ENCODE assay signal across 27 mouse cellular contexts in genomic region chr2:120124946-120125345, GRCm38 (mm10). TPM values are rescaled to one million over a fixed set of nuclear protein-coding genes. Genes with fewer than 3 reads are reported as not detected.
DNase-seq lines count a peak whose midpoint lies in the region; ATAC-seq and TF ChIP-seq lines count a peak whose summit lies in the region.
"Had no signal": no experiment of that assay in that cellular context is flagged by ENCODE, and none has a peak within 500 bp of the region (broad histone marks: within the 10 kb centered on the region; RNA-seq: fewer than 3 reads in every experiment).

No protein-coding gene starts in this region.

- H3K27me3 ChIP-seq in heart, adult 2 months (ENCODE audit: control insufficient read depth, insufficient read depth, low read length), result no peaks in the 10 kb centered on the region
- H3K27me3 ChIP-seq in kidney, postnatal 0 days (ENCODE audit: insufficient read depth, low read length), result no peaks in the 10 kb centered on the region
- no peaks in the 10 kb centered on the region for H3K27me3 ChIP-seq in kidney, embryonic 16.5 days (ENCODE audit: insufficient read depth, low read length)
- no peaks in the 10 kb centered on the region for H3K27me3 ChIP-seq in C2C12 (ENCODE audit: control insufficient read depth, insufficient read depth, insufficient read length)
- H3K27me3 ChIP-seq: CH12.LX; forebrain, embryonic 13.5 days; hindbrain, embryonic 15.5 days; limb, embryonic 12.5 days; neural tube, embryonic 13.5 days had no signal

- peaks cover 62% of the 10 kb centered on the region for H3K36me3 ChIP-seq in heart, adult 2 months (ENCODE audit: control insufficient read depth, insufficient read depth, low read length)
- H3K36me3 ChIP-seq in kidney, postnatal 0 days (ENCODE audit: insufficient read depth, low read length), result no peaks in the 10 kb centered on the region
- no peaks in the 10 kb centered on the region for H3K36me3 ChIP-seq in kidney, embryonic 16.5 days (ENCODE audit: insufficient read depth, low read length)
- peaks cover 36% of the 10 kb centered on the region for H3K36me3 ChIP-seq in C2C12 (ENCODE audit: control insufficient read depth, insufficient read depth)
- peaks cover 59% of the 10 kb centered on the region for H3K36me3 ChIP-seq in macrophage (ENCODE audit: inconsistent target)
- H3K36me3 ChIP-seq: hindbrain, embryonic 10.5 days; hindbrain, embryonic 15.5 days; limb, embryonic 12.5 days; neural tube, embryonic 13.5 days had no signal

- no peak for TF ChIP-seq EP300 in heart, adult 2 months (IDR thresholded peaks at IDR 0.05; ENCODE audit: insufficient read depth, low read depth, low read length)

- peak overlapping the region; percentile 88 for H3K27ac ChIP-seq in heart, adult 2 months
- no peak overlapping the region for H3K27ac ChIP-seq in kidney, postnatal 0 days
- H3K27ac ChIP-seq in kidney, embryonic 16.5 days (ENCODE audit: low read length), result no peak overlapping the region
- H3K27ac ChIP-seq in macrophage, result peak overlapping the region; percentile 37
- H3K27ac ChIP-seq: forebrain, embryonic 13.5 days; hindbrain, embryonic 10.5 days; hindbrain, embryonic 15.5 days; midbrain, embryonic 10.5 days; neural tube, embryonic 13.5 days had no signal

- peaks cover 19% of the 10 kb centered on the region for H3K79me3 ChIP-seq in C2C12 (ENCODE audit: low read depth)

- H3ac ChIP-seq in C2C12 (ENCODE audit: control insufficient read depth, insufficient read length, low read depth), result no peak overlapping the region

- no peaks in the 10 kb centered on the region; the same call in 1 of the 2 replicates for H3K79me2 ChIP-seq in heart, adult 2 months (replicated peaks; ENCODE audit: control insufficient read depth, insufficient read depth, low read length)
- H3K79me2 ChIP-seq in C2C12 (ENCODE audit: control insufficient read depth, insufficient read depth) (peaks cover 48% of the 10 kb centered on the region), macrophage (ENCODE audit: inconsistent target) (peaks cover 100% of the 10 kb centered on the region)

- H3K4me1 ChIP-seq in heart, adult 2 months (ENCODE audit: control insufficient read depth, insufficient read depth, low read length), result peaks cover 33% of the 10 kb centered on the region
- H3K4me1 ChIP-seq in kidney, postnatal 0 days (replicated peaks; ENCODE audit: insufficient read depth, low read length), result peaks cover 21% of the 10 kb centered on the region
- H3K4me1 ChIP-seq in kidney, embryonic 16.5 days (ENCODE audit: insufficient read depth, low read length), result peaks cover 50% of the 10 kb centered on the region
- H3K4me1 ChIP-seq: hindbrain, embryonic 15.5 days had no signal

- no peak overlapping the region for H3K4me3 ChIP-seq in heart, adult 2 months
- no peak overlapping the region for H3K4me3 ChIP-seq in kidney, postnatal 0 days (replicated peaks; ENCODE audit: low read depth, low read length)
- H3K4me3 ChIP-seq in kidney, embryonic 16.5 days (ENCODE audit: low read length), result no peak overlapping the region
- H3K4me3 ChIP-seq in C2C12 (ENCODE audit: insufficient read depth, poor library complexity, severe bottlenecking), result no peak overlapping the region
- no peak overlapping the region for H3K4me3 ChIP-seq in macrophage (ENCODE audit: inconsistent target)
- H3K4me3 ChIP-seq: forebrain, embryonic 13.5 days; hindbrain, embryonic 10.5 days; hindbrain, embryonic 15.5 days; limb, embryonic 12.5 days; midbrain, embryonic 10.5 days; neural tube, embryonic 13.5 days had no signal

- no peak for TF ChIP-seq POLR2A in heart, adult 2 months (IDR thresholded peaks at IDR 0.05; ENCODE audit: insufficient read depth, low read depth, low read length)

- H3K4me2 ChIP-seq in kidney, postnatal 0 days (ENCODE audit: low read length), result no peak overlapping the region
- H3K4me2 ChIP-seq in kidney, embryonic 16.5 days (replicated peaks; ENCODE audit: low read depth, low read length), result no peak overlapping the region
- H3K4me2 ChIP-seq: forebrain, embryonic 13.5 days; hindbrain, embryonic 15.5 days; limb, embryonic 12.5 days; neural tube, embryonic 13.5 days had no signal

- intact Hi-C loops in heart, adult 2 months (cut with DNase I), result no loop called here
- intact Hi-C loops in heart, postnatal 36 days (cut with DNase I), result no loop called here

- no peak for ATAC-seq in kidney, postnatal 0 days (replicated peaks; ENCODE audit: low FRiP score, low read depth)
- no peak for ATAC-seq in kidney, embryonic 16.5 days (ENCODE audit: low FRiP score, low TSS enrichment)
- ATAC-seq: forebrain, embryonic 13.5 days; inflammation-experienced regulatory T-cells, adult 6 months; midbrain, embryonic 16.5 days had no signal

- WGBS in heart, adult 2 months, result 53% methylated on average over 2 of the region's 2 CpGs
- 66% methylated on average over 2 of the region's 2 CpGs for WGBS in kidney, postnatal 0 days
- 73% methylated on average over 2 of the region's 2 CpGs for WGBS in kidney, embryonic 16.5 days
- 55% methylated on average over 2 of the region's 2 CpGs for WGBS in macrophage (ENCODE audit: missing documents)

- no peak for TF ChIP-seq CTCF in heart, adult 2 months (IDR thresholded peaks at IDR 0.05)
- TF ChIP-seq CTCF in kidney, postnatal 0 days (IDR thresholded peaks at IDR 0.05; ENCODE audit: low read depth), result no peak
- TF ChIP-seq CTCF in C2C12 (IDR thresholded peaks at IDR 0.05; ENCODE audit: control insufficient read depth, insufficient read depth, insufficient read length), result no peak

- no peak overlapping the region for H3K9ac ChIP-seq in heart, adult 2 months (ENCODE audit: low read depth, low read length)
- no peak overlapping the region for H3K9ac ChIP-seq in kidney, postnatal 0 days (ENCODE audit: low read depth, low read length)
- H3K9ac ChIP-seq in kidney, embryonic 16.5 days (replicated peaks; ENCODE audit: low read length), result no peak overlapping the region
- H3K9ac ChIP-seq: forebrain, embryonic 13.5 days; hindbrain, embryonic 15.5 days; limb, embryonic 12.5 days; neural tube, embryonic 13.5 days had no signal

- no peaks in the 10 kb centered on the region for H3K9me3 ChIP-seq in kidney, postnatal 0 days (replicated peaks; ENCODE audit: low read length)
- H3K9me3 ChIP-seq in kidney, embryonic 16.5 days (ENCODE audit: low read length), result no peaks in the 10 kb centered on the region
- H3K9me3 ChIP-seq: forebrain, embryonic 13.5 days; hindbrain, embryonic 10.5 days; hindbrain, embryonic 15.5 days; limb, embryonic 12.5 days; midbrain, embryonic 10.5 days; neural tube, embryonic 13.5 days had no signal

- no peak for DNase-seq in heart, adult 2 months
- DNase-seq in heart, postnatal 36 days, result no peak
- DNase-seq in kidney, postnatal 0 days (ENCODE audit: low spot score), result peak; percentile 57
- no peak for DNase-seq in adrenal gland, postnatal 36 days
- DNase-seq in MN1 (ENCODE audit: low spot score), result no peak
- DNase-seq: adrenal gland, adult 8-10 months; B cell, adult 2 months; cerebellum, adult 11-12 months; cerebellum, adult 9-11 months; gastrocnemius, postnatal 14 days; kidney, adult 8-10 months; kidney, postnatal 25 days; lung, postnatal 14 days; right cerebral cortex, postnatal 14 days; thymus, postnatal 4 days had no signal

TF ChIP-seq in C2C12, 6 proteins besides CTCF, POLR2A, EP300 and RAD21:
- no peak for TF ChIP-seq MYOG (IDR thresholded peaks at IDR 0.05; ENCODE audit: control insufficient read depth, extremely low read depth, insufficient read length)
- TF ChIP-seq USF1 (IDR thresholded peaks at IDR 0.05; ENCODE audit: low read depth), result no peak
- peak; percentile 81 for TF ChIP-seq MYOD1 (IDR thresholded peaks at IDR 0.05; ENCODE audit: control insufficient read depth, insufficient read length, low read depth)
- peak; percentile 73 for TF ChIP-seq FOSL1 (IDR thresholded peaks at IDR 0.05; ENCODE audit: insufficient read depth, low read length, poor library complexity, severe bottlenecking)

RNA-seq across cellular contexts. Expression of gene Ehd4, which starts 29.5 kb away (rescaled TPM):
- total RNA-seq in heart, adult 2 months (2021), result 100 to 1,000 TPM; 330 to 373 TPM
- 213 and 279 TPM in 2 replicates for polyA plus RNA-seq in heart, adult 2 months (2012; rRNA removed)
- total RNA-seq in heart, postnatal 36 days (2021), result 100 to 1,000 TPM; 372 to 460 TPM
- 67.6 and 79.3 TPM in 2 replicates for polyA plus RNA-seq in kidney, postnatal 0 days (2015; fragmentation: Nextera tagmentation; extraction: Ambion mirVana)
- 50.4 and 54.0 TPM in 2 replicates for polyA plus RNA-seq in kidney, embryonic 16.5 days (2015; fragmentation: Nextera tagmentation; extraction: Ambion mirVana)
- polyA plus RNA-seq in C2C12 (2012; fragmentation: generic; extraction: Trizol) (60.1 TPM), macrophage (2018) (253 to 336 TPM (median 297 TPM) in 3 replicates)
- total RNA-seq in macrophage (2018; cell fraction: chromatin; rRNA removed), result 100 to 1,000 TPM in 13 of 26 experiments, 10 to 100 TPM in 13; 30.2 to 195 (median 102) TPM
- 100 to 1,000 TPM; 274 to 430 (median 371) TPM for total RNA-seq in macrophage (2018; cell fraction: cytosol; rRNA removed)
- 100 to 1,000 TPM in 25 of 26 experiments, 10 to 100 TPM in 1; 98.0 to 295 (median 201) TPM for total RNA-seq in macrophage (2018; cell fraction: nucleus; rRNA removed)
- 10 to 100 TPM; 44.5 to 48.7 TPM for total RNA-seq in adrenal gland, postnatal 36 days (2021)

Comparison
In these comparisons a context has a peak if more than half of its experiments do, and no peak if none do; other contexts are left out.
1. H3K27ac ChIP-seq: peak in heart, adult 2 months (single experiment) and macrophage (single experiment); none in kidney, postnatal 0 days (single experiment) and kidney, embryonic 16.5 days (single experiment).